Mouse (Mus musculus) kidney, adult 11 months (tissue): ENCODE measurements around the gene Cep70.

Experiments used
- DNase-seq: peaks from one replicate; pipeline ENCODE4 v3.0.0; 2022

Cep70 gene

DNA sequence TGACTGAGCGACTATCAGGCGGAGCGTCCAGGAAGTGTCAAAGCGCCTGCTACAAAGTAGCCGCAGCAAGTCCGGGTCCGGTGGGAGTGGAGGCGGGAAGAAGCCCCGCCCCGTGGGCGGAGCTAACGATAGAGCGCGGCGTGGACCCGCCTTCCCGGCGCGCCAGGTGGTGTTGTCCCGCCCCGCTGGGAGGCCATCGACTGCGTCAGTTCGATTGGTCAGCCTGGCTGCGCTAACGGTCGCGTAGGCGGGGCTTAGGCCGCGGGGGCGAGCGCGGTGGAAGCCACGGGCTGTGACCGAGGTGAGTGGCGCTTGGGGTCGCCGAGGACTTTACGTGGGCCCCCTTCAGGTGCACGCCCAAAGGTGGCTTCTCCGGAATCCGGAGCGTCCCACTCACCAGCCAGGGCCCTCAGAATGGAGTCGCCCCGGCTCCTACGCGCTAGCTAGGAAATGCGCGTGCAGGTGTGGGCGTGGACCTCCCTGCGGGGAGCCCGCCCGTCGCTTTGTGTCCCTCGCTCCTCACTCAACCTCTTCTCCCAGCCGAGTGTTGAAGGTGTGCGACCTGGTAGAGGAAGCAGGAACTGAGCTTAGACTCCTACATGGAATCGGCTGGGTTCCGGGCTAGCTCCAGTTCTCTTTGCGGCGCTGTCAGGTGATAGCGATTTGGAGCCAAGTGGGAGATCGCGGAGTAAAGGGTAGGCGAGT is at the start of gene Cep70:
TSS of gene Cep70 (plus strand) at position 178 of the 705 bp plus-strand sequence.
- peak; percentile 95 for DNase-seq

DNA sequence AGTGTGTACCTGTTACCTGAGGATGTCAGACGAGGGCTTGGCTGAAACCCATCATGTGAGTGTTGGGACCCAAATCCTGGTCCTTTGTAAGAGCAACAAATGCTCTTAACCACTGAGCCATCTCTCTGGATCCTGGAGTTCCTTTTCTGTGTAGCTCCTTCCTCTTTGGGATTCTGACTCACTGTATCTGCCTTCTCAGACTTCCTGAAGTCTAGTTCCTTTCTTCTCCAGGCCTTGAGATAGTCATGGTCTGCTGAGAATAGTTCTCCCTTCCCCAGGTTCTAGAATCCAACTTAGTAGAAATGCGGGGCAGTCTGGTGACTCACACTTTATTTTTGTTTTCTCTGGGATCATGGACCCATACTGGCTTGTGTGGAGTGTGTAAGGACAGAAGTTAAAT is 30.5 kb upstream of the Cep70 start:
- DNase-seq: no peak

DNA sequence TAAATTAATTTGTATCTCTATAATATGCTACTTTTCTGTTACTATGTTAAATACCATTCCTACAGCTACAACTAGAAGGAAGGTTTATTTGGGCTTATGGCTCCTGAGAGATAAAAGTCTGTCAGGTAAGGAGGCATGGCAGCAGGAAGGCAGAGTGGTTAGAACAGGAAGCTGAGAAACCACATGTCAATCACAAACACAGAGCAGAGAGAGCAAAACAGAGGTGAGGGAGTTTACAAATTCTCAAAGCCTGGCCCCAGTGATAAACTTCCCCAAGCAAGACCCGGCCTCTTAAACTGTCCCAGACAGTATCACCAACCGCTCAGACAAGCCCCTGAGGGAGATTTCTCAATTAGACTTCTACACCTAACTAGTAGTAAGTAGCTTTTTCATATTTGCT is 27.0 kb upstream of the Cep70 start:
- no peak for DNase-seq

DNA sequence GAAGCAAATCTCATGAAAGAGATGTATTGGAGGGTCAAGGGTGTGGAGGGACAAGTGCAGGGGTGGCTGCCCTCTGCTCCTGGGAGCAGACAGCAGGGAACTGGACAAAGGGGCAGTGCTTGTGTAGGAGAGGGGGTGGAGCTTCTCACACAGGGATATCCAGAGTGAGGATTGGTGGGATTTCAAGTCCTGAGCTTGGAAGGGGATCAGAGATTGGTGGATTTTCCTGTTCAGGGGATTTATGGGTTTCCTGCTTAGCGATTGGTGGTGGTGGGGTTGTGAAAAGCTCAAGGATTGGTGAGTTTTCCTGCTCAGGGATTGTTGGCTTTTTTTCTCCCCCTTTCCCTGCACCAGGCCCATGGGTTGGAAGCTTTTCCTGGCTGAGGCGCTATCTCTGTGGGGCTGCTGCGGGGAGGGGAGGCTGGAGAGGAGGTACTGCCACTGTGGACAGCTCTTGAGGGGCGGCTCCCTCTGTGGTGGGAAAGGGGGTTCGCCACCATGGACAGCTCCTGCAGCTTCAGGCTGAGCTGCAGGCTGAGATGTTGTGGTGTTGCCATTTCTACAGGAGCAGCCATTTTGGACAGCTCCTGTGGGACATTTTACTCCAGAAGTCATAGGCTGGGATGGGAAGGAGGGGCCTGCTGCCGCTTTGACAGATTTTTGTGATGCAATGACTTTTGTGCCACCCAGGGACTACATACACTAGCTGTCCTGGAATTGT is 25.0 kb upstream of the Cep70 start:
- DNase-seq: no peak

- no peak for DNase-seq
These were observed 21.5 kb upstream of the Cep70 start for GRCm38 (mm10) chr9:99221636-99222035.

GRCm38 (mm10) chr9:99224583-99224982 is 18.6 kb upstream of the Cep70 start:
- DNase-seq: no peak

- no peak for DNase-seq
These were observed 13.7 kb upstream of the Cep70 start for GRCm38 (mm10) chr9:99229450-99229849.

DNA sequence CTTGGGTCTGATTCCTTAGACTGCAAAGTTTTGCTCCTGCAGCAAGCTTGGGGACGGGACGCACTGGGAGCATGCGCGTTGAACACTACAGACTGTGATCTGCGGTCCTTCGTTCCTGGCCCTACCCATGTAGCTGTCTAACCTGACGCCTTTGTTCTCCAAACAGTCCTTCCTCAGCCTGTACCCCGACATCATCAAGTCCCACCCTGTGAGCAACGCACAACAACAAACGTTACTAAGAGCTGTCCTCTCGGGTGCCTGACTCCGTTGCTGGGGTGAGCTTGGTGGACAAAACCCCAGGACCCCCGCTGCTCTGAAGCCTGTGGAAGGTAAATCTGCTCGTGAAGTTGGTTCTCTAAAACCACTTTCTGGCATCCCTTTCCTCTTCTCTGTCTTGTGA is 6.0 kb upstream of the Cep70 start, which contains the start of gene Faiml:
TSS of gene Faiml (minus strand) at position 101 of the 400 bp plus-strand sequence.
- DNase-seq: no peak

GRCm38 (mm10) chr9:99238276-99238675 is 4.9 kb upstream of the Cep70 start:
- no peak for DNase-seq

DNA sequence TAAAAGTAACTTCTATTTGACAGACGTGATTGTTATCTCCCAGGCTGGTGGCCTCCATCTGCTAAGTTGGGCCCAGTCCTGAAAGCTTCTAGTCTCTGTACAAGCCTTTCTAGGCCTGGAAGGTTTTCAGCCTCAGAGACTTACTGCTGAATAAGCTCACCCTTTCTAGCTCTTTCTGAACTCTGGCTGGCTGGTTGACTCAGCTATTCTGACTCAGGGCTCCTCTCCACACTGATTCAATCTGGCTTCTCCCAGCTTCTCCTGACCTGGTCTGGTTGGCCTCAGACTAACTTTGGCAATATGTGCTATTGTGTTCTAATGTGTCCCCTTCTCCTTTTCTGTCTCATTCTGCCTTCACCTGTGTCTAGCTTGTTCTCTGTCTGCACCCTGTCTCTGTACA is 3.9 kb upstream of the Cep70 start:
- DNase-seq: no peak

GRCm38 (mm10) chr9:99240571-99240970 is 2.6 kb upstream of the Cep70 start:
- no peak for DNase-seq

DNA sequence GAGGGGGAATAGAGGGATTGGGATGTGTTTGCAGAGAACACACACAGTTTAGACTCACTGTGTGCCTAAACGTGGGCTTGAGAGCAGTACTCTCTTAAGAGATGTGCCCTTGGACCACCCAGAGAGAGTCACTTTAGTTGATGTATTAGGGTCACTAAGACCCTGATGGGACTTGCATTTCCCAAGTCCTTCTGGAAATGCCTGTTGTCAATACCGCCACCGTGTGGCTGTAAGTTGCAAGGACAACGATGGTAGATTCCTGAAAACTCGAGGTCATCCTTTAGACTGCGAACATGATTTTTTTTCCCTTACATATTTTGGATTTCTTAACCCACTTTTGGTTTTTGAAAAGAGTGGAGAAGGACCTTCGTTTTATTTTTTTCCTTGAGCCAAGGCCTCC is 1.1 kb upstream of the Cep70 start:
- peak; percentile 32 for DNase-seq

GRCm38 (mm10) chr9:99242533-99243189 is 506 bp upstream of the Cep70 start:
- peak; percentile 8 for DNase-seq

DNA sequence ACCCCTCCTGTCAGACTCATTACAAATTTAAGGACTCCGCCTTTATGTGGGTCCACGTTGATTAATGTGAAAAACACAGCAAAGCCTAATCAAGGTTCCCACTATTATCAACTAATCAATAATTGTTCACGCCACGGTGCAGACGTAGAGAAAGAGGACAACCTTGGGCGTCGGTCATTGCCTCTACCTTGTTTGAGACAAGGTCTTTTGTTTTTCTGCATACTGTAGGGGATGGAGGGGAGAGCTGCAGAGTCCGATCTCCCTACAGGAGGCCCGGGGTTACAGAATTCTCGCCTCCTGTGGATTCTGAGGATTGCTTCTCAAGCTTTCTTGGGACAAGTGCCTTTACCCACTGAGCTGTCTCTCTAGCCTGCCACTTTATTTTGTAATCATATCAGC is 727 bp downstream of the Cep70 start:
- no peak for DNase-seq

DNA sequence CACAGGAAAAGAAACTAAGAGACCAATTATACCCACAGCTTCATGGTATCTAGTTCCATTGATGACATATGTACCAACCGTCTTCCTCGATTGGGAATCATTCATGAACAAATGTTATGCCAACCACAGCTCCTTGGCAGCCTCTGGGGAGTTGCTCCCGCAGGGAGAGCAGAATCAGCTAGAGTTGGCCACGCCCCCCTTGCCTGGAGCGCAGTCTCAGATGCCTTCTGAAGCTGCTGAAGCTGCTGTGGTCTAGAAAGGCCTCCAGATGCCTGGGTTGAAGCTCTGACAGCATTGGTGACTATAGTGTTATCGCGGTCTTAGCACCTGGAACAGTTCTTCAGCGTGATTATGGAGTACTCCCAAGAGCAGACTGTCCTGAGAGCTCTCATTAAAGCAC is 5.1 kb downstream of the Cep70 start:
- DNase-seq: no peak

- no peak for DNase-seq
These were observed 5.7 kb downstream of the Cep70 start for GRCm38 (mm10) chr9:99248906-99249305.

DNA sequence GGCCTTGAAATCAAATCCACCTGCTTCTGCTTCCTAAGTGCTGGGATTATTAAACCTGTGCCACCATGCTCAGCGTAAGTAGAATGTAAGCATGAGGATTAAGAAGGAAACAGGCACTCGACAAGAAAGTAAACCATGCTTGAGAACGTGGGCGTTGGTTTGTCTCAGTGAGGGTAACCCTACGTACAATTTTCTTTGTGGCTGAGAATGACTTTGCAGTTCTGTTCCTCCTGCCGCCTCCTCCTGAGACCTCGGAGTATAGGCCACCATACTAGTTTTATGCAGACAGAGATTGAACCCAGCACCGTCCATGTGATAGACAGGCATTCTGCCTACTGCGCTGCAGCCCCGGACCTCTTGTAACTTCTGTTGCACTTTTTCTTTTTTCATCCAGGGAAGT is 10.7 kb downstream of the Cep70 start:
- no peak for DNase-seq

GRCm38 (mm10) chr9:99256206-99256605 is 13.0 kb downstream of the Cep70 start:
- no peak for DNase-seq

DNA sequence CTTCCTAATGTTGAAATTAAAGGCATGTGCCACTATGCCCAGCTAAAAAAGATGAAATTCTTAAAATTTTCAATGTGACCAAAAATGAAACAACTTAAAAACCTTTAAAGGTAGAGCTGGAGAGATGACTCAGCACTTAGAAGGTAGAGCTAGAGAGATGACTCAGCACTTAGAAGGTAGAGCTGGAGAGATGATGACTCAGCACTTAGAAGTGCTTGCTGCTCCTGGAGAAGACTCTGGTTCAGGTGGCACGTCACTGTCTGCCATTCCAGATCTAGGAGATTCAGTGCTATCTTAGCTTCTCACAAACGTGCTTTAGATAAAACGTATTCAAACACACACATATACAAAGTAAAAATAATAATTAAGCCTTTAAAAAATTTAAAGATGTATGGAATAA is 13.7 kb downstream of the Cep70 start:
- no peak for DNase-seq

DNA sequence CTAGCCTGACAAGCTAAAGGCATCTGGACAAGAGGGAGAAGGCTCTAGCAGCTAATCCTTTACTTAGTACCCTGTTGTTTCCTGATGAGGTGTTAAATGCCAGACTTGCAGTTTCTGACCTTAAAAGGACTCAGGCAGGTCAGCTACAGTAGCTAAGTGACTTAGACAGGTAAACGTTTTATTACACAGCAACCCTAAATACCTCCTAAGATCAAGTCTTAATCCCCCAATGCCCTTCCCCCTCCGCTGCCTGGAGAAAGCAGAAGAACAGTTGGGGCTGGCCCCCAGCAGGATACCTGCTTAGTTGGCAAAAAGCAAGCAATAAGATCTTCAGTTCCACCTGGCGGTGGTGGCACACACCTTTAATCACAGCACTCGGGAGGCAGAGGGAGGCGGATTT is 15.7 kb downstream of the Cep70 start:
- DNase-seq: no peak

DNA sequence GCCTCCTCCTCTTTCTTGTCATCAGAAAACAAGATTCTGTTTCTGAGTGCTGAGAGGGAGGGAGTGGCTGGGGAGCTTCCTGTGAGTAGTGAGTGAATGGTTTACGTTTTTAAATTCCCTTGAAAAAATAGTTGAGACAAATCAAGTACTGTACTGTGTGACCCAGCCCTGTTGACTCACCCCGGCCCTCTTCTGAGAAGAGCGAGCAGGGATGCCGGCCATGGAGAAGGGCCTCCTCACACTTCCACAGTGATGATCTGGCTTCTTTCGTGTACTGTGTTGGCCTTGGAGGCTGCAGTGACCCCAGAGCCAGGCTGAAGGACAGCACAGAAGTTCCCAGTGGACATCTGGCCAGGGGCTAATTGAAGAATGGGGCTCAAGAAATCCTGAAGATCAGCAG is 61.1 kb downstream of the Cep70 start:
- no peak for DNase-seq

DNA sequence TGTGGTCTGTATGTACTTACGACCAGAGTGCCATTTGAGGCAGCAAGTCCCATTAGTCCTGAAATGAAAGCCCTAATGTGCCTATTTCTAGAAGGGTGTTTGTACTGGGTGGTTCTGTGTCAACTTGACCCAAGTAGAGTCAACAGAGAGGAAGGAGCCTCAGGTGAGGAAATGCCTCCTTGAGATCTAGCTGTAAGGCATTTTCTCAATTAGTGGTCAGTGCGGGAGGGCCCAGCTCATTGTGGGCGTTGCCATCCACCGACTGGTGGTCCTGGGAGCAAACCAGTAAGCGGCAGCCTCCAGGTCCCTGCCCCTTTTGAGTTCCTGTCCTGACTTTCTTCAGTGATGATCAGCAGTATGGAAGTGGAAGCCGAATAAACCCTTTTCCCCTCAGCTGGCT is 63.1 kb downstream of the Cep70 start:
- DNase-seq: no peak

DNA sequence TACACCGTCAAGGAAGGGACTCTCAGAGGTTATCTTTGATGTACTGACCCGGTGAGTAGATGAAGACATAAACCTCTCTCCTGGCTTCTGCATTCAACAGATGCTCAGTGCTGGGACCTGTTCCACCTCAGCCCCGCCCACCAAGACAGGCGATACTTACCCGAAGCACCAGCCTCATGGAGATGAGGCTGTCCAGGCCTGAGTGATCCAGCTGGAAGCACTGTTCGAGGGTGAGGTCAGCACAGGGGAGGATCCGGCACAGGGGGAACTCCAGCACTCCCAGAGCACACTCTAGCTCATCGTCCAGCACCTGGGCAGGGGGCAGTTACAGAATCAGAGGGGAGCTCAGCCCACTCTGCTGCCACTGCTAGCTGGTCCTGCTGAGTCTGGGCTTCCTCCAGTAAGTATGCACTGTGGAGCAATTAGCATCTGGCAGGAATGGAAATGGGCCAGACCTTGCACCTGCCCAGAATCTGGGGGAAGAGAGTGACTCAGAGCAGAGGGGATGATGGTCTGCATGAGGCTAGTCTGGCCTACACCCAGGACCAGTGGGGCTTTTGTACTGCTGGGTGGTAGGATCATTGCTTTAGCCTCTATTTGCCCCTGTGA is 76.3 kb downstream of the Cep70 start:
- DNase-seq: no peak

DNA sequence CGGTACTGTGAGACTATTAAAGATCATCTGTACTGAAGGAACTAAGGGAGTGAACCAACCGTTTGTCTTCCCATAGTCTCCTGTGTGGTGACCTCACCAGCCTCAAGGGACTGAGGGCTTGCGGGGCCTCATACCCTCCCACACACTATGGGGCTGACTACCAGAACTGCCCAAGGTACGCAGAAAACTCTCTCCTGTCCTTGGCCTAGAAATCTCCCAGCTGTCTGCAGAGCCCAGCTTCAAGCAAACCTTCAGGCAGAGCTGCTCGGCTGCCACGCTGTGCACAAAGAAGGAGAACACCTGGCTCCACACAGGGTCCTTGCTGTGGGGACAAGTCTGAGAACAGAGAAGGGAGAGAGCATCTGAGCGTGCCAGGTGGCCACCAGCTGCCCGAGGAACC is 76.8 kb downstream of the Cep70 start:
- no peak for DNase-seq
